Mouse (Mus musculus): ENCODE results near the gene Cda.

GRCm38 (mm10) chr4:138347280-138347679 lies 20.5 kb downstream of the Cda start:
- TF ChIP-seq EP300 (IDR thresholded peaks at IDR 0.05; ENCODE audit: low read depth) (no peak), CTCF (IDR thresholded peaks at IDR 0.05; ENCODE audit: low read depth) (no peak)
